Comparison of ENCODE assay signal across 9 mouse cellular contexts in the genomic region with DNA sequence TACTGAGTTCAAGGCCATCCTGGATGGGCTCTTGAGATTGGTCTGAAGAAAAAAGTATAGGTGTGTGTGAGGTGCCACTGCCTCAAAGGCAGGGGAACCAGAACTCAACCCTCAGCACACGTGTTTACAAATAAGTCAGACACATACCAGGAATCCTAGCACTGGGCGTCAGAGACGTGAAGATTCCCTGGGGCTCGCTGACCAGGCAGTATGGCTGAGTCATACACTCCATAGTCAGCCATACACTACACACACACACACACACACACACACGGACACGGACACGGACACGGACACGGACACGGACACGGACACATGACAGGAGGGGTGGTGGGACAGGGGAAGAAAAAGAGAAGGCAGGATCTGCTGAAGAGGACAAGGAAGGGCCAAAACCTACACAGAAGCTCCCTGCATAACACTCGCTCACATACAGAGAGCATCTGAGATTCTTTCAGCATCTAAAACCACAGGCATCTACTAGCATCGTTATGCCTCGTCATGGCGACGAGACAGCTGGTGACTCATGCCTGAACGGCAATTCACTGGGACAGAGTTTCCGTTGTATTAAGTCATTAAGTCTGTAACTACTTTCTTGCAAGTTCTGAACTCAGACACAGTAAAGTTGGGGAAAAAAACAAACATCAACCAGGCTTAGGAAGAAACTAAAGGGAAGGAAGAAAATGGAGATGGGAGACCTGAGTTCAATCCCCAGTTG. TPM values are rescaled to one million over a fixed set of nuclear protein-coding genes. Genes with fewer than 3 reads are reported as not detected.
A peak's percentile ranks its signal among the peaks of the same experiment; 100 is the strongest.
DNase-seq lines count a peak whose midpoint lies in the region; ATAC-seq and TF ChIP-seq lines count a peak whose summit lies in the region.
"Had no signal": no experiment of that assay in that cellular context is flagged by ENCODE, and none has a peak within 500 bp of the region (broad histone marks: within the 10 kb centered on the region; RNA-seq: fewer than 3 reads in every experiment).

No protein-coding gene starts in this region.

- no peak for ATAC-seq in forebrain, postnatal 0 days
- ATAC-seq in hindbrain, embryonic 12.5 days (ENCODE audit: low FRiP score) = no peak

- H3K9me3 ChIP-seq in forebrain, postnatal 0 days (ENCODE audit: low read length) = no peaks in the 10 kb centered on the region
- H3K9me3 ChIP-seq in forebrain, embryonic 10.5 days = no peaks in the 10 kb centered on the region
- H3K9me3 ChIP-seq in megakaryocyte, embryonic 14.5 days = no peaks in the 10 kb centered on the region
- H3K9me3 ChIP-seq in hindbrain, embryonic 12.5 days (replicated peaks) = no peaks in the 10 kb centered on the region
- H3K9me3 ChIP-seq: embryonic facial prominence, embryonic 15.5 days had no signal

- peak; percentile 13 for DNase-seq in forebrain, postnatal 0 days
- no peak for DNase-seq in forebrain, embryonic 10.5 days (ENCODE audit: extremely low spot score, low spot score)
- DNase-seq in brain, adult 2 months (ENCODE audit: low read depth, low spot score) = peak; percentile 50
- DNase-seq in left cerebral cortex, adult 11 months (ENCODE audit: low spot score) = no peak
- no peak for DNase-seq in urinary bladder, adult 18-20 months (ENCODE audit: low spot score in 2 of 2)

- H3K9ac ChIP-seq in forebrain, postnatal 0 days = no peak overlapping the region
- H3K9ac ChIP-seq in hindbrain, embryonic 12.5 days = no peak overlapping the region
- H3K9ac ChIP-seq: embryonic facial prominence, embryonic 15.5 days had no signal

- H3K27ac ChIP-seq in forebrain, postnatal 0 days (ENCODE audit: low read depth, low read length) = no peak overlapping the region
- H3K27ac ChIP-seq in forebrain, embryonic 10.5 days = no peak overlapping the region
- no peak overlapping the region for H3K27ac ChIP-seq in hindbrain, embryonic 12.5 days
- H3K27ac ChIP-seq: embryonic facial prominence, embryonic 15.5 days had no signal

- peak overlapping the region; percentile 44 for H3ac ChIP-seq in C2C12 (ENCODE audit: control insufficient read depth, insufficient read length, low read depth)

- no peaks in the 10 kb centered on the region for H3K79me2 ChIP-seq in C2C12 (ENCODE audit: control insufficient read depth, insufficient read depth)

- no peaks in the 10 kb centered on the region for H3K4me1 ChIP-seq in forebrain, postnatal 0 days (ENCODE audit: insufficient read depth)
- H3K4me1 ChIP-seq in forebrain, embryonic 10.5 days = peaks cover 15% of the 10 kb centered on the region
- H3K4me1 ChIP-seq in megakaryocyte, embryonic 14.5 days = peaks cover 38% of the 10 kb centered on the region
- H3K4me1 ChIP-seq in hindbrain, embryonic 12.5 days = peaks cover 3% of the 10 kb centered on the region

- H3K27me3 ChIP-seq in forebrain, postnatal 0 days (ENCODE audit: insufficient read depth, low read length) = no peaks in the 10 kb centered on the region
- H3K27me3 ChIP-seq in forebrain, embryonic 10.5 days (ENCODE audit: poor library complexity, severe bottlenecking) = no peaks in the 10 kb centered on the region
- H3K27me3 ChIP-seq in C2C12 (ENCODE audit: control insufficient read depth, insufficient read depth, insufficient read length) = no peaks in the 10 kb centered on the region
- peaks cover 35% of the 10 kb centered on the region for H3K27me3 ChIP-seq in megakaryocyte, embryonic 14.5 days (replicated peaks)
- no peaks in the 10 kb centered on the region for H3K27me3 ChIP-seq in hindbrain, embryonic 12.5 days
- H3K27me3 ChIP-seq: embryonic facial prominence, embryonic 15.5 days had no signal

- 69% methylated on average over 18 of the region's 18 CpGs for WGBS in forebrain, postnatal 0 days
- 85% methylated on average over 18 of the region's 18 CpGs for WGBS in forebrain, embryonic 10.5 days
- 80% methylated on average over 18 of the region's 18 CpGs for WGBS in hindbrain, embryonic 12.5 days

- no peaks in the 10 kb centered on the region for H3K79me3 ChIP-seq in C2C12 (ENCODE audit: low read depth)

- H3K4me2 ChIP-seq in forebrain, postnatal 0 days (ENCODE audit: low read depth) = no peak overlapping the region
- H3K4me2 ChIP-seq in hindbrain, embryonic 12.5 days (replicated peaks) = no peak overlapping the region
- H3K4me2 ChIP-seq: embryonic facial prominence, embryonic 15.5 days had no signal

- no peak overlapping the region for H3K4me3 ChIP-seq in forebrain, postnatal 0 days (ENCODE audit: low read depth, low read length)
- H3K4me3 ChIP-seq in forebrain, embryonic 10.5 days = no peak overlapping the region
- no peak overlapping the region for H3K4me3 ChIP-seq in C2C12 (ENCODE audit: insufficient read depth, poor library complexity, severe bottlenecking)
- peak overlapping the region; percentile 71 for H3K4me3 ChIP-seq in megakaryocyte, embryonic 14.5 days (replicated peaks)
- H3K4me3 ChIP-seq in hindbrain, embryonic 12.5 days = no peak overlapping the region
- H3K4me3 ChIP-seq: embryonic facial prominence, embryonic 15.5 days had no signal

- TF ChIP-seq CTCF in forebrain, postnatal 0 days (IDR thresholded peaks at IDR 0.05; ENCODE audit: low read depth) = no peak
- TF ChIP-seq CTCF in C2C12 (IDR thresholded peaks at IDR 0.05; ENCODE audit: control insufficient read depth, insufficient read depth, insufficient read length) = no peak

- no peaks in the 10 kb centered on the region for H3K36me3 ChIP-seq in forebrain, postnatal 0 days (ENCODE audit: insufficient read depth)
- H3K36me3 ChIP-seq in forebrain, embryonic 10.5 days (replicated peaks) = no peaks in the 10 kb centered on the region
- H3K36me3 ChIP-seq in C2C12 (ENCODE audit: control insufficient read depth, insufficient read depth) = no peaks in the 10 kb centered on the region
- no peaks in the 10 kb centered on the region for H3K36me3 ChIP-seq in megakaryocyte, embryonic 14.5 days (replicated peaks; ENCODE audit: low read length)
- no peaks in the 10 kb centered on the region for H3K36me3 ChIP-seq in hindbrain, embryonic 12.5 days
- H3K36me3 ChIP-seq: embryonic facial prominence, embryonic 15.5 days had no signal

TF ChIP-seq in C2C12, 6 proteins besides CTCF, POLR2A, EP300 and RAD21:
- peak; percentile 50 for TF ChIP-seq USF1 (IDR thresholded peaks at IDR 0.05; ENCODE audit: low read depth)
- TF ChIP-seq MYOG (IDR thresholded peaks at IDR 0.05; ENCODE audit: control insufficient read depth, extremely low read depth, insufficient read length) = no peak
- peak; percentile 58 for TF ChIP-seq MYOD1 (IDR thresholded peaks at IDR 0.05; ENCODE audit: control insufficient read depth, insufficient read length, low read depth)
- TF ChIP-seq MAX (IDR thresholded peaks at IDR 0.05) = no peak
- TF ChIP-seq FOSL1 (IDR thresholded peaks at IDR 0.05; ENCODE audit: insufficient read depth, low read length, poor library complexity, severe bottlenecking) = peak; percentile 73
- peak; percentile 13 for TF ChIP-seq CEBPB (IDR thresholded peaks at IDR 0.05; ENCODE audit: low read depth)
TF ChIP-seq in C2C12: peak in this region for 4.

RNA-seq across cellular contexts. Expression of a gene that starts 2.5 kb away (rescaled TPM):
- 30.1 and 35.9 TPM in 2 replicates for total RNA-seq in forebrain, postnatal 0 days (2014; rRNA removed)
- polyA plus RNA-seq in forebrain, postnatal 0 days (2015; fragmentation: Nextera tagmentation; extraction: Ambion mirVana) = 8.6 and 11.5 TPM in 2 replicates
- polyA plus RNA-seq in forebrain, embryonic 10.5 days (2016; fragmentation: Nextera tagmentation; extraction: Ambion mirVana) = 29.1 TPM in 2 replicates
- 82.7 TPM for polyA plus RNA-seq in C2C12 (2012; fragmentation: generic; extraction: Trizol)
- polyA plus RNA-seq in megakaryocyte, embryonic 14.5 days (2012; ENCODE audit: insufficient read depth, low replicate concordance) = 2.0 and 2.2 TPM in 2 replicates
- 40.1 and 40.2 TPM in 2 replicates for polyA plus RNA-seq in hindbrain, embryonic 12.5 days (2016; fragmentation: Nextera tagmentation; extraction: Ambion mirVana)

RNA-seq across cellular contexts. Expression of a gene that starts 32.4 kb away (rescaled TPM):
- total RNA-seq in forebrain, postnatal 0 days (2014; rRNA removed) = 29.1 and 38.3 TPM in 2 replicates
- 1.6 and 3.3 TPM in 2 replicates for polyA plus RNA-seq in forebrain, postnatal 0 days (2015; fragmentation: Nextera tagmentation; extraction: Ambion mirVana)
- 1.3 and 2.5 TPM in 2 replicates for polyA plus RNA-seq in forebrain, embryonic 10.5 days (2016; fragmentation: Nextera tagmentation; extraction: Ambion mirVana)
- 4.6 TPM for polyA plus RNA-seq in C2C12 (2012; fragmentation: generic; extraction: Trizol)
- polyA plus RNA-seq in megakaryocyte, embryonic 14.5 days (2012; ENCODE audit: insufficient read depth, low replicate concordance) = 3.6 and 5.8 TPM in 2 replicates
- 4.6 and 5.9 TPM in 2 replicates for polyA plus RNA-seq in hindbrain, embryonic 12.5 days (2016; fragmentation: Nextera tagmentation; extraction: Ambion mirVana)

Comparison
In these comparisons a context has a peak if more than half of its experiments do, and no peak if none do; other contexts are left out.
1. DNase-seq: peak in forebrain, postnatal 0 days (single experiment) and brain, adult 2 months (single experiment); none in forebrain, embryonic 10.5 days (single experiment), left cerebral cortex, adult 11 months (single experiment) and urinary bladder, adult 18-20 months (0 of 2).